Mouse (Mus musculus): ENCODE results near the gene Prlh.

DNA sequence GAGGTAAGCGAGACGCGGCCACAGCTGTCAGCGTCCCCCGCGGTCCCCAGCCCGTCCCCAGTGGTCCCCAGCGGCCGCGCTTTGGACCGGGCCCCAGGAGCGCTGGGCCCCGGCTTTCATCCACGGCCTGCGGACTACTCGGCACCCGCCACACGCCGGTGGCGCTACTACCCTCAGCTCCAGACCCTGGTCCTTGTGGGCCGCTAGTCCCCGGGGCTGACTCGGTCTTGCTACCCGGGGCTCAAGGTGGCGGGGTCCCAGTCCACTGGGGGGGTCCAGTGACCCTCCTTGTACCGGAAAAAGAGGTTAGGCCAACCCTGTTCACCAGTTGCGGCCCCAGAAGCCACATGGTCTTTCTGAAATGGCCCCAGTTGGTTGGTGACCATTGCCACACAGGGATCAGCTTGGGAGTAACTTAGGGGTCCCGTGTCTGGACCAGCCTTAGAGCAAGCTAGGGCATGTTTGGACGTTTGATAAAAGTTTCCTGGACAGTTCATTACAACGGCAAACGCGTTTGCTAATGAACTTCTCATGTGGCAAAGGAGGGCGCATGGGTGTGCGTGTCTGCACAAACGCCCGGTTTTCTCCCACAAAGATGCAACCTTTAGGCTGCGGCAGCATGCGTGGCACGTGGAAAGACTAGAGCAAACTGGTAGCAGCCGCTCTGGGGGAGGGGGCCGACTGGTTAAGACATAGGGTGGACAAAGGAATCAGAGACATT is 46.1 kb downstream of the Prlh start:
- TF ChIP-seq CTCF (IDR thresholded peaks at IDR 0.05) (no peak), POLR2A (IDR thresholded peaks at IDR 0.05; ENCODE audit: insufficient read depth, low read depth, low read length) (no peak)
